Mouse (Mus musculus): ENCODE results near the gene Dctd. TPM values are rescaled to one million over a fixed set of nuclear protein-coding genes. Genes with fewer than 3 reads are reported as not detected.

The Dctd gene
- polyA plus RNA-seq (2014; fragmentation: Illumina TruSeq; extraction: RNeasy Lipid Tissue Mini Kit (QIAGEN cat#74804); ENCODE audit: low replicate concordance), result 1.4 TPM

GRCm38 (mm10) chr8:48098792-48099191 is at the start of gene Dctd:
Gene Dctd, plus strand, starts transcription at chr8:48099092.

Other genes with a start within 250 kb of the Dctd start
- gene Wwc2, start 108.2 kb upstream of the Dctd start, polyA plus RNA-seq (2014; fragmentation: Illumina TruSeq; extraction: RNeasy Lipid Tissue Mini Kit (QIAGEN cat#74804); ENCODE audit: low replicate concordance), result 2.7 TPM

Measured in small intestine, adult 10 weeks (tissue).